Mouse (Mus musculus) heart, embryonic 13.5 days (tissue): Measurements from ENCODE around the gene Ggcx. TPM values are rescaled to one million over a fixed set of nuclear protein-coding genes. Genes with fewer than 3 reads are reported as not detected.
A peak's percentile ranks its signal among the peaks of the same experiment; 100 is the strongest.
"Not testable (repeated sequence)": the region's sequence is repeated elsewhere in the genome, so short reads cannot be mapped to it uniquely, and the experiment has no call there.

Experiments
- ATAC-seq: fragments of 200-750 bp; cut with Nextera tagmentation; 2 replicates; pipeline ENCODE4 v1.8.0; 2017; ENCODE audit warnings: moderate TSS enrichment; ENCODE audit not compliant: insufficient number of reproducible peaks, low FRiP score, low TSS enrichment; ENCODE audit errors: extremely low read depth
- H3K27ac ChIP-seq: fragments of 300-500 bp; sonication (generic); replicated peaks from 2 replicates; pipeline ENCODE4 v1.5.1; 2015; ENCODE audit warnings: moderate library complexity, mild to moderate bottlenecking, inconsistent platforms
- H3K27me3 ChIP-seq: fragments of 300-500 bp; sonication (generic); replicated peaks from 2 replicates; pipeline ENCODE4 v1.6.1; 2015; ENCODE audit warnings: mild to moderate bottlenecking, inconsistent platforms
- H3K36me3 ChIP-seq: fragments of 300-500 bp; sonication (generic); 2 replicates; pipeline ENCODE4 v1.6.1; 2015; ENCODE audit warnings: mild to moderate bottlenecking, inconsistent platforms
- H3K4me1 ChIP-seq: fragments of 300-500 bp; sonication (generic); 2 replicates; pipeline ENCODE4 v1.6.1; 2015; ENCODE audit warnings: inconsistent platforms
- H3K4me2 ChIP-seq: fragments of 300-500 bp; sonication (generic); 2 replicates; pipeline ENCODE4 v1.6.1; 2015; ENCODE audit warnings: inconsistent platforms, mild to moderate bottlenecking, moderate library complexity
- H3K4me3 ChIP-seq: fragments of 300-500 bp; sonication (generic); 2 replicates; pipeline ENCODE4 v1.5.1; 2015; ENCODE audit warnings: moderate library complexity, mild to moderate bottlenecking, inconsistent platforms
- H3K9ac ChIP-seq: fragments of 300-500 bp; sonication (generic); 2 replicates; pipeline ENCODE4 v1.6.1; 2015; ENCODE audit warnings: inconsistent platforms, mild to moderate bottlenecking, moderate library complexity
- H3K9me3 ChIP-seq: fragments of 300-500 bp; sonication (generic); 2 replicates; pipeline ENCODE4 v1.6.1; 2016; ENCODE audit warnings: inconsistent platforms
- WGBS: fragments of 180-500 bp; shearing (Covaris S2); methylation state at CpG from one replicate; pipeline ENCODE4 v1.1.7; 2015; ENCODE audit warnings: mixed read lengths; 5-methylcytosine and 5-hydroxymethylcytosine counted together
- polyA plus RNA-seq: library from polyadenylated mRNA; unstranded; fragments of >200 nt; fragmentation: Nextera tagmentation; extraction: Ambion mirVana; gene quantifications from 2 replicates; pipeline ENCODE4 v1.2.1, GENCODE M21; 2015

The Ggcx gene
- polyA plus RNA-seq, 1 experiment from 2014 or later = 28.3 TPM

GRCm38 (mm10) chr6:72452329-72452728 is 38.2 kb downstream of the Ggcx start:
- WGBS = 76% methylated on average over 2 of the region's 2 CpGs
- H3K4me2 ChIP-seq = no peak overlapping the region

GRCm38 (mm10) chr6:72453578-72453977 is 39.5 kb downstream of the Ggcx start:
- H3K36me3 ChIP-seq = no peaks in the 10 kb centered on the region
- H3K27ac ChIP-seq = no peak overlapping the region
- H3K4me1 ChIP-seq = peaks cover 23% of the 10 kb centered on the region
- H3K4me3 ChIP-seq = no peak overlapping the region
- 82% methylated on average over 3 of the region's 3 CpGs for WGBS
- ATAC-seq = no peak
- H3K4me2 ChIP-seq = no peak overlapping the region
- no peaks in the 10 kb centered on the region for H3K9me3 ChIP-seq
- no peaks in the 10 kb centered on the region for H3K27me3 ChIP-seq
- no peak overlapping the region for H3K9ac ChIP-seq

More at GRCm38 (mm10) chr6:72452329-72452728, 38.2 kb downstream of the Ggcx start:
- Histone ChIP-seq H3K9me3 (no peaks in the 10 kb centered on the region), H3K9ac (no peak overlapping the region), H3K4me1 (peaks cover 29% of the 10 kb centered on the region), H3K4me3 (no peak overlapping the region), H3K27me3 (no peaks in the 10 kb centered on the region), H3K27ac (no peak overlapping the region), H3K36me3 (no peaks in the 10 kb centered on the region)
- ATAC-seq = no peak

- Histone ChIP-seq H3K9ac (peak overlapping the region; percentile 40; the same call in 1 of the 2 replicates), H3K4me3 (no peak overlapping the region), H3K36me3 (no peaks in the 10 kb centered on the region), H3K4me2 (no peak overlapping the region), H3K4me1 (peaks cover 29% of the 10 kb centered on the region), H3K27ac (peak overlapping the region; percentile 58), H3K9me3 (no peaks in the 10 kb centered on the region), H3K27me3 (no peaks in the 10 kb centered on the region)
- WGBS = 31% methylated on average over 7 of the region's 7 CpGs
- ATAC-seq = no peak
Measured at GRCm38 (mm10) chr6:72454072-72454746, 40.1 kb downstream of the Ggcx start.

GRCm38 (mm10) chr6:72454833-72455373 is 40.8 kb downstream of the Ggcx start:
- 60% methylated on average over 7 of the region's 7 CpGs for WGBS
- Histone ChIP-seq H3K4me1 (peaks cover 32% of the 10 kb centered on the region), H3K9ac (no peak overlapping the region), H3K9me3 (no peaks in the 10 kb centered on the region), H3K4me2 (no peak overlapping the region), H3K27ac (peak overlapping the region; percentile 58), H3K4me3 (no peak overlapping the region), H3K36me3 (no peaks in the 10 kb centered on the region), H3K27me3 (no peaks in the 10 kb centered on the region)
- no peak for ATAC-seq

GRCm38 (mm10) chr6:72456567-72456966 is 42.5 kb downstream of the Ggcx start:
- Histone ChIP-seq H3K4me1 (peaks cover 32% of the 10 kb centered on the region), H3K4me3 (no peak overlapping the region), H3K9ac (no peak overlapping the region), H3K27me3 (no peaks in the 10 kb centered on the region), H3K4me2 (no peak overlapping the region), H3K9me3 (no peaks in the 10 kb centered on the region), H3K36me3 (no peaks in the 10 kb centered on the region), H3K27ac (no peak overlapping the region)
- no peak for ATAC-seq
- 49% methylated on average over 4 of the region's 4 CpGs for WGBS

GRCm38 (mm10) chr6:72458418-72458817 is 44.3 kb downstream of the Ggcx start:
- Histone ChIP-seq H3K4me3 (no peak overlapping the region), H3K27ac (peak overlapping the region; percentile 36; the same call in 1 of the 2 replicates), H3K4me2 (no peak overlapping the region), H3K27me3 (no peaks in the 10 kb centered on the region), H3K9me3 (no peaks in the 10 kb centered on the region), H3K4me1 (peaks cover 32% of the 10 kb centered on the region), H3K9ac (no peak overlapping the region), H3K36me3 (no peaks in the 10 kb centered on the region)
- WGBS = 60% methylated on average over 7 of the region's 7 CpGs
- ATAC-seq = no peak

- H3K27ac ChIP-seq = peak overlapping the region; percentile 36; the same call in 1 of the 2 replicates
- H3K4me3 ChIP-seq = no peak overlapping the region
- no peak overlapping the region for H3K9ac ChIP-seq
- no peak overlapping the region for H3K4me2 ChIP-seq
- H3K4me1 ChIP-seq = peaks cover 31% of the 10 kb centered on the region
- 44% methylated on average over 5 of the region's 5 CpGs for WGBS
- no peak for ATAC-seq
- no peaks in the 10 kb centered on the region for H3K9me3 ChIP-seq
- H3K36me3 ChIP-seq = no peaks in the 10 kb centered on the region
- no peaks in the 10 kb centered on the region for H3K27me3 ChIP-seq
Measured at GRCm38 (mm10) chr6:72458921-72459320, 44.8 kb downstream of the Ggcx start.

GRCm38 (mm10) chr6:72460036-72460801 is 46.1 kb downstream of the Ggcx start:
- Histone ChIP-seq H3K4me3 (no peak overlapping the region), H3K9ac (no peak overlapping the region), H3K36me3 (no peaks in the 10 kb centered on the region), H3K9me3 (no peaks in the 10 kb centered on the region), H3K4me1 (peaks cover 18% of the 10 kb centered on the region), H3K4me2 (no peak overlapping the region), H3K27ac (peak overlapping the region; percentile 43; the same call in 1 of the 2 replicates), H3K27me3 (no peaks in the 10 kb centered on the region)
- 47% methylated on average over 9 of the region's 9 CpGs for WGBS
- ATAC-seq = no peak

- peaks cover 13% of the 10 kb centered on the region for H3K4me1 ChIP-seq
- H3K27me3 ChIP-seq, H3K4me3 ChIP-seq, H3K9ac ChIP-seq, H3K4me2 ChIP-seq, H3K9me3 ChIP-seq, ATAC-seq, H3K36me3 ChIP-seq, H3K27ac ChIP-seq: not testable (repeated sequence)
- 69% methylated on average over 5 of the region's 5 CpGs for WGBS
Measured at GRCm38 (mm10) chr6:72462550-72463257, 48.6 kb downstream of the Ggcx start.

GRCm38 (mm10) chr6:72465361-72466157 is 51.5 kb downstream of the Ggcx start:
- no peaks in the 10 kb centered on the region for H3K27me3 ChIP-seq
- H3K4me1 ChIP-seq = no peaks in the 10 kb centered on the region
- ATAC-seq = no peak
- no peaks in the 10 kb centered on the region for H3K9me3 ChIP-seq
- H3K4me2 ChIP-seq = no peak overlapping the region
- H3K36me3 ChIP-seq = no peaks in the 10 kb centered on the region
- no peak overlapping the region for H3K9ac ChIP-seq
- H3K4me3 ChIP-seq = no peak overlapping the region
- no peak overlapping the region for H3K27ac ChIP-seq
- 64% methylated on average over 8 of the region's 8 CpGs for WGBS
